Mouse (Mus musculus): ENCODE data around the gene Matk. TPM values are rescaled to one million over a fixed set of nuclear protein-coding genes. Genes with fewer than 3 reads are reported as not detected.

The Matk gene
- polyA plus RNA-seq, 1 experiment, result 1.2 TPM

DNA sequence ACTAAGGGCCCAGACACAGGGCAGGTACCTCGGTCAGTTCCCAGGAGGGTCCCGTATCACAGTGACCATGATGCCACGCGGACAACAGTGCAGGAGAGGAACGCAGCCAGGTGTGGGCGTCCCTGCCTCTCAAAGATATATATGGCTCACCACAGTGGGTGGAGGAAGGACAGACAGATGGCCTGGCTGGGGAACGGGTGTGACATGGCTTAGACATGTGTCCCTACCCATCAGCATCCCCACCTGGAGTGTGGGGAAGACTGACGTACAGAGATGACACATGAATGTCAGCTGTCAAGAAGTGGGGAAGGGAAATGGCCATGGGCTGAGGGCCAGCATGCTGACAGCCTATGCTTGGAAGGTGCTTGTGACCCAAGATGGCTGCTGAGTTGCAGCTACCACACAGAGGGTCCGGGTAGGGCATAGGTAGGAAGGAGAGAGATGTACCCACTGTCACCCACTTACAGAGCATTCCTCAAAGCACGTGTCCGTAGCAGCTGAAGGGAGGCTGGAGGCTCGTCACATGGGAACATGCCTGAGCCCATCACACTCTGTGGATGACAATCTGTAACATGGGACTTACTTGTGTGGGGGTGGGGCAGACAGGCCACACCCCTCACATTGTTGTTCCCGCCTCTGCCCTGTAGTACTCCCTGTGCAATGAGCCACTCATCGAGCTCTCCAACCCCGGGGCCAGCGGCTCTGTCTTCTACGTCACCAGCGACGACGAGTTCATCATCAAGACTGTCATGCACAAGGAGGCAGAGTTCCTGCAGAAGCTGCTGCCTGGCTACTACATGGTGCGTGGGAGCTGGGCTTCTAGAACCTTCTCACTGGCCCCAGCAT is 54.3 kb downstream of the Matk start:
- H3K4me3 ChIP-seq (ENCODE audit: insufficient read depth, low read length), result no peak overlapping the region
- no peak overlapping the region for H3K27ac ChIP-seq (ENCODE audit: insufficient read depth, low read length)
- 0 out of 2 replicates have a peak, but pooled peaks cover 3% of the 10 kb centered on the region for H3K4me1 ChIP-seq (ENCODE audit: control insufficient read depth, insufficient read depth, low read length)
- no peak for TF ChIP-seq CTCF (IDR thresholded peaks at IDR 0.05; ENCODE audit: borderline replicate concordance, insufficient read depth, low read length)
- TF ChIP-seq POLR2A (IDR thresholded peaks at IDR 0.05; ENCODE audit: low read depth, low read length), result no peak

GRCm38 (mm10) chr10:81309571-81309970 is 56.8 kb downstream of the Matk start:
- Histone ChIP-seq H3K4me1 (ENCODE audit: control insufficient read depth, insufficient read depth, low read length) (no peaks in the 10 kb centered on the region), H3K27ac (ENCODE audit: insufficient read depth, low read length) (no peak overlapping the region), H3K4me3 (ENCODE audit: insufficient read depth, low read length) (no peak overlapping the region)
- TF ChIP-seq CTCF (IDR thresholded peaks at IDR 0.05; ENCODE audit: borderline replicate concordance, insufficient read depth, low read length), result no peak
- no peak for TF ChIP-seq POLR2A (IDR thresholded peaks at IDR 0.05; ENCODE audit: low read depth, low read length)

Other genes starting within 250 kb of the Matk start
- 5.3 and 5.4 TPM in 2 replicates for gene Gng7, start 238.0 kb upstream of the Matk start, polyA plus RNA-seq (2011; ENCODE audit: insufficient read length, low read depth, missing spikeins)
- gene Diras1, start 227.3 kb upstream of the Matk start, polyA plus RNA-seq (2011; ENCODE audit: insufficient read length, low read depth, missing spikeins), result not detected in 2 replicates
- 11.9 and 13.1 TPM in 2 replicates for gene Slc39a3, start 215.5 kb upstream of the Matk start, polyA plus RNA-seq (2011; ENCODE audit: insufficient read length, low read depth, missing spikeins)
- 85.2 and 90.7 TPM in 2 replicates for gene Sgta, start 192.8 kb upstream of the Matk start, polyA plus RNA-seq (2011; ENCODE audit: insufficient read length, low read depth, missing spikeins)
- gene Thop1, start 182.9 kb upstream of the Matk start, polyA plus RNA-seq (2011; ENCODE audit: insufficient read length, low read depth, missing spikeins), result 30.4 and 33.8 TPM in 2 replicates
- gene Creb3l3, start 154.1 kb upstream of the Matk start, polyA plus RNA-seq (2011; ENCODE audit: insufficient read length, low read depth, missing spikeins), result 0.23 TPM in 1 of 2 replicates, not detected in the other
- 61.3 and 69.6 TPM in 2 replicates for gene Map2k2, start 147.0 kb upstream of the Matk start, polyA plus RNA-seq (2011; ENCODE audit: insufficient read length, low read depth, missing spikeins)
- 16.9 and 23.5 TPM in 2 replicates for gene Zbtb7a, start 117.7 kb upstream of the Matk start, polyA plus RNA-seq (2011; ENCODE audit: insufficient read length, low read depth, missing spikeins)
- 25.6 and 27.9 TPM in 2 replicates for gene Pias4, start 85.0 kb upstream of the Matk start, polyA plus RNA-seq (2011; ENCODE audit: insufficient read length, low read depth, missing spikeins)
- 1,643 and 1,827 TPM in 2 replicates for gene Eef2, start 76.3 kb upstream of the Matk start, polyA plus RNA-seq (2011; ENCODE audit: insufficient read length, low read depth, missing spikeins)
- 48.4 and 51.2 TPM in 2 replicates for gene Dapk3, start 69.9 kb upstream of the Matk start, polyA plus RNA-seq (2011; ENCODE audit: insufficient read length, low read depth, missing spikeins)
- not detected in 2 replicates for gene 4930442H23Rik, start 69.1 kb upstream of the Matk start, polyA plus RNA-seq (2011; ENCODE audit: insufficient read length, low read depth, missing spikeins)
- not detected in 2 replicates for gene Nmrk2, start 50.9 kb upstream of the Matk start, polyA plus RNA-seq (2011; ENCODE audit: insufficient read length, low read depth, missing spikeins)
- 0.47 and 0.67 TPM in 2 replicates for gene Atcay, start 22.1 kb upstream of the Matk start, polyA plus RNA-seq (2011; ENCODE audit: insufficient read length, low read depth, missing spikeins)
- 3.1 and 4.1 TPM in 2 replicates for gene Zfr2, start 19.8 kb upstream of the Matk start, polyA plus RNA-seq (2011; ENCODE audit: insufficient read length, low read depth, missing spikeins)
- gene Mrpl54, start 14.0 kb downstream of the Matk start, polyA plus RNA-seq (2011; ENCODE audit: insufficient read length, low read depth, missing spikeins), result 52.9 and 53.7 TPM in 2 replicates
- 43.2 and 44.8 TPM in 2 replicates for gene Apba3, start 14.0 kb downstream of the Matk start, polyA plus RNA-seq (2011; ENCODE audit: insufficient read length, low read depth, missing spikeins)
- not detected in 2 replicates for gene Tjp3, start 38.6 kb downstream of the Matk start, polyA plus RNA-seq (2011; ENCODE audit: insufficient read length, low read depth, missing spikeins)
- gene Pip5k1c, start 40.0 kb downstream of the Matk start, polyA plus RNA-seq (2011; ENCODE audit: insufficient read length, low read depth, missing spikeins), result 40.1 and 43.0 TPM in 2 replicates
- 20.0 and 20.1 TPM in 2 replicates for gene Cactin, start 68.2 kb downstream of the Matk start, polyA plus RNA-seq (2011; ENCODE audit: insufficient read length, low read depth, missing spikeins)
- 5.7 and 7.4 TPM in 2 replicates for gene Tbxa2r, start 75.8 kb downstream of the Matk start, polyA plus RNA-seq (2011; ENCODE audit: insufficient read length, low read depth, missing spikeins)
- 0.37 and 0.39 TPM in 2 replicates for gene Gipc3, start 90.3 kb downstream of the Matk start, polyA plus RNA-seq (2011; ENCODE audit: insufficient read length, low read depth, missing spikeins)
- gene Hmg20b, start 97.5 kb downstream of the Matk start, polyA plus RNA-seq (2011; ENCODE audit: insufficient read length, low read depth, missing spikeins), result 75.2 and 81.8 TPM in 2 replicates
- gene Mfsd12, start 104.6 kb downstream of the Matk start, polyA plus RNA-seq (2011; ENCODE audit: insufficient read length, low read depth, missing spikeins), result 5.7 and 6.2 TPM in 2 replicates
- gene 4930404N11Rik, start 112.9 kb downstream of the Matk start, polyA plus RNA-seq (2011; ENCODE audit: insufficient read length, low read depth, missing spikeins), result 0.61 TPM in 1 of 2 replicates, not detected in the other
- 26.4 and 26.7 TPM in 2 replicates for gene Fzr1, start 125.6 kb downstream of the Matk start, polyA plus RNA-seq (2011; ENCODE audit: insufficient read length, low read depth, missing spikeins)
- gene Dohh, start 131.5 kb downstream of the Matk start, polyA plus RNA-seq (2011; ENCODE audit: insufficient read length, low read depth, missing spikeins), result 37.7 and 50.1 TPM in 2 replicates
- 1.4 TPM in 1 of 2 replicates, not detected in the other for gene Gm48551, start 131.5 kb downstream of the Matk start, polyA plus RNA-seq (2011; ENCODE audit: insufficient read length, low read depth, missing spikeins)
- 1.1 TPM in 1 of 2 replicates, not detected in the other for gene Gm48552, start 136.1 kb downstream of the Matk start, polyA plus RNA-seq (2011; ENCODE audit: insufficient read length, low read depth, missing spikeins)
- gene Smim24, start 140.1 kb downstream of the Matk start, polyA plus RNA-seq (2011; ENCODE audit: insufficient read length, low read depth, missing spikeins), result 0.58 and 2.2 TPM in 2 replicates
- gene Nfic, start 202.7 kb downstream of the Matk start, polyA plus RNA-seq (2011; ENCODE audit: insufficient read length, low read depth, missing spikeins), result 64.3 and 84.8 TPM in 2 replicates
- 4.4 and 4.5 TPM in 2 replicates for gene Celf5, start 229.8 kb downstream of the Matk start, polyA plus RNA-seq (2011; ENCODE audit: insufficient read length, low read depth, missing spikeins)
- 61.5 and 62.8 TPM in 2 replicates for gene Ncln, start 243.5 kb downstream of the Matk start, polyA plus RNA-seq (2011; ENCODE audit: insufficient read length, low read depth, missing spikeins)
- not detected in 2 replicates for gene S1pr4, start 247.2 kb downstream of the Matk start, polyA plus RNA-seq (2011; ENCODE audit: insufficient read length, low read depth, missing spikeins)

All from embryonic fibroblast, embryonic 13.5 days (primary cell).